Mouse (Mus musculus): Measurements from ENCODE around the gene Srr. TPM values are rescaled to one million over a fixed set of nuclear protein-coding genes. Genes with fewer than 3 reads are reported as not detected.

Gene Srr
- polyA plus RNA-seq, 1 experiment from 2014 or later = 11.9 TPM

- TF ChIP-seq CTCF (IDR thresholded peaks at IDR 0.05) (no peak), EP300 (IDR thresholded peaks at IDR 0.05) (no peak)
- Histone ChIP-seq H3K9ac (replicated peaks; ENCODE audit: low read depth) (no peak overlapping the region), H3K9me3 (ENCODE audit: low read length) (no peaks in the 10 kb centered on the region), H3K36me3 (ENCODE audit: insufficient read depth, low read length) (peaks cover 19% of the 10 kb centered on the region), H3K27me3 (replicated peaks; ENCODE audit: insufficient read depth, low read length) (no peaks in the 10 kb centered on the region), H3K27ac (ENCODE audit: low read length) (no peak overlapping the region), H3K4me2 (replicated peaks; ENCODE audit: low read depth, low read length) (no peak overlapping the region), H3K4me1 (ENCODE audit: insufficient read depth, low read depth, low read length) (no peaks in the 10 kb centered on the region), H3K4me3 (ENCODE audit: low read depth, low read length) (no peak overlapping the region)
- WGBS = 87% methylated on average over 4 of the region's 4 CpGs
- DNase-seq (ENCODE audit: low spot score) (no peak), ATAC-seq (no peak)
Observed at GRCm38 (mm10) chr11:74909978-74910377, 15.8 kb downstream of the Srr start.

GRCm38 (mm10) chr11:74908618-74909399 is 16.9 kb downstream of the Srr start:
- Histone ChIP-seq H3K4me3 (ENCODE audit: low read depth, low read length) (no peak overlapping the region), H3K4me1 (ENCODE audit: insufficient read depth, low read depth, low read length) (no peaks in the 10 kb centered on the region), H3K36me3 (ENCODE audit: insufficient read depth, low read length) (peaks cover 22% of the 10 kb centered on the region), H3K9ac (replicated peaks; ENCODE audit: low read depth) (no peak overlapping the region), H3K9me3 (ENCODE audit: low read length) (no peaks in the 10 kb centered on the region), H3K27ac (ENCODE audit: low read length) (no peak overlapping the region), H3K4me2 (replicated peaks; ENCODE audit: low read depth, low read length) (no peak overlapping the region), H3K27me3 (replicated peaks; ENCODE audit: insufficient read depth, low read length) (no peaks in the 10 kb centered on the region)
- DNase-seq (ENCODE audit: low spot score) = no peak
- 69% methylated on average over 12 of the region's 12 CpGs for WGBS
- TF ChIP-seq EP300 (IDR thresholded peaks at IDR 0.05) = no peak
- TF ChIP-seq CTCF (IDR thresholded peaks at IDR 0.05) = no peak
- no peak for ATAC-seq

DNA sequence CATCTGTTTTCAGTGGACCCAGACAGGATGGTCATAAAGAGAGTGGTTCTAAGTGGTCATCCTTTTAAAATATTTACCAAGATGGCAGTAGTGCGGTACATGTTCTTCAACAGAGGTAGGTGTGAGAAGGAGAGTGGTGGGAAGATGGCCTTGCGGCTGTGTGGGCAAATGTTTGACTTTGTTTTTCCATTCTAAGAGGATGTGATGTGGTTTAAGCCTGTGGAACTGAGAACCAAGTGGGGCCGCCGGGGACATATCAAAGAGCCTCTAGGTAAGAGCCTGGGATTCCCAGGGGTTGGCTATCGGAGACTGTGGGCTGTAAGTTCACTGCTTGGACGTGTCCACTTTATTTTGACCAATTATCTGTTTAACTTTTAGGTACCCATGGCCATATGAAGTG is 17.9 kb downstream of the Srr start:
- no peak overlapping the region for H3K27ac ChIP-seq (ENCODE audit: low read length)
- H3K36me3 ChIP-seq (ENCODE audit: insufficient read depth, low read length) = peaks cover 31% of the 10 kb centered on the region
- H3K4me2 ChIP-seq (replicated peaks; ENCODE audit: low read depth, low read length) = no peak overlapping the region
- H3K4me1 ChIP-seq (ENCODE audit: insufficient read depth, low read depth, low read length) = no peaks in the 10 kb centered on the region
- H3K27me3 ChIP-seq (replicated peaks; ENCODE audit: insufficient read depth, low read length) = no peaks in the 10 kb centered on the region
- no peak overlapping the region for H3K4me3 ChIP-seq (ENCODE audit: low read depth, low read length)
- 92% methylated on average over 6 of the region's 6 CpGs for WGBS
- H3K9me3 ChIP-seq (ENCODE audit: low read length) = no peaks in the 10 kb centered on the region
- ATAC-seq = no peak
- no peak for TF ChIP-seq EP300 (IDR thresholded peaks at IDR 0.05)
- no peak for TF ChIP-seq CTCF (IDR thresholded peaks at IDR 0.05)
- no peak overlapping the region for H3K9ac ChIP-seq (replicated peaks; ENCODE audit: low read depth)
- DNase-seq (ENCODE audit: low spot score) = no peak

DNA sequence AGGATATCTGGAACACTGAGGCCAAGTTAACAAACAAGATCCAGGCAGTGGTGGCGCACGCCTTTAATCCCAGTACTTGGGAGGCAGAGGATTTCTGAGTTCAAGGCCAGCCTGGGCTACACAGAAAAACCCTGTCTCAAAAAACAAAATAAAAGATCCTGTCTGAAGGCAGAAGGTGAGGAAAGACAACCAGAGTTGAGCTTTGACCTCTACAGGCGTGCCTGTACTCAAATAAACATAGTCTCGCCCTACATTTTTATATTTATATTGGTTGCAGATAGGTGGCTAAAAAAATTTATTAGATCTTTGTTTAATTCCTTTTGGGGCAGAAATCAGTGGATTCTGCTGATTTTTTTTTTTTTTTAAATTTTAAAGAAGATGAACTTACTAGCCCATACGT is 23.3 kb downstream of the Srr start:
- peaks cover 5% of the 10 kb centered on the region; the same call in 1 of the 2 replicates for H3K4me1 ChIP-seq (ENCODE audit: insufficient read depth, low read depth, low read length)
- no peaks in the 10 kb centered on the region for H3K27me3 ChIP-seq (replicated peaks; ENCODE audit: insufficient read depth, low read length)
- WGBS = 89% methylated on average over 5 of the region's 5 CpGs
- peaks cover 35% of the 10 kb centered on the region for H3K36me3 ChIP-seq (ENCODE audit: insufficient read depth, low read length)
- no peaks in the 10 kb centered on the region for H3K9me3 ChIP-seq (ENCODE audit: low read length)
- ATAC-seq (no peak), DNase-seq (ENCODE audit: low spot score) (no peak)
- no peak overlapping the region for H3K4me3 ChIP-seq (ENCODE audit: low read depth, low read length)
- H3K4me2 ChIP-seq (replicated peaks; ENCODE audit: low read depth, low read length) = no peak overlapping the region
- no peak overlapping the region for H3K9ac ChIP-seq (replicated peaks; ENCODE audit: low read depth)
- TF ChIP-seq EP300 (IDR thresholded peaks at IDR 0.05) (no peak), CTCF (IDR thresholded peaks at IDR 0.05) (no peak)
- H3K27ac ChIP-seq (ENCODE audit: low read length) = no peak overlapping the region

- Histone ChIP-seq H3K9me3 (ENCODE audit: low read length) (no peaks in the 10 kb centered on the region), H3K27ac (ENCODE audit: low read length) (0 out of 2 replicates have a peak overlapping the region, but pooled peaks have one; percentile 14), H3K4me3 (ENCODE audit: low read depth, low read length) (no peak overlapping the region), H3K36me3 (ENCODE audit: insufficient read depth, low read length) (peaks cover 26% of the 10 kb centered on the region), H3K27me3 (replicated peaks; ENCODE audit: insufficient read depth, low read length) (no peaks in the 10 kb centered on the region), H3K4me1 (ENCODE audit: insufficient read depth, low read depth, low read length) (peaks cover 5% of the 10 kb centered on the region; the same call in 1 of the 2 replicates), H3K9ac (replicated peaks; ENCODE audit: low read depth) (no peak overlapping the region), H3K4me2 (replicated peaks; ENCODE audit: low read depth, low read length) (no peak overlapping the region)
- ATAC-seq (no peak), DNase-seq (ENCODE audit: low spot score) (peak; percentile 23)
- no peak for TF ChIP-seq EP300 (IDR thresholded peaks at IDR 0.05)
- no peak for TF ChIP-seq CTCF (IDR thresholded peaks at IDR 0.05)
- 72% methylated on average over 6 of the region's 6 CpGs for WGBS
Observed at GRCm38 (mm10) chr11:74901555-74901954, 24.2 kb downstream of the Srr start.

- H3K9ac ChIP-seq (replicated peaks; ENCODE audit: low read depth) = peak overlapping the region; percentile 32
- H3K36me3 ChIP-seq (ENCODE audit: insufficient read depth, low read length) = 0 out of 2 replicates have a peak, but pooled peaks cover 10% of the 10 kb centered on the region
- H3K27ac ChIP-seq (ENCODE audit: low read length) = peak overlapping the region; percentile 66; the same call in 1 of the 2 replicates
- ATAC-seq (no peak), DNase-seq (ENCODE audit: low spot score) (no peak)
- H3K9me3 ChIP-seq (ENCODE audit: low read length) = no peaks in the 10 kb centered on the region
- H3K27me3 ChIP-seq (replicated peaks; ENCODE audit: insufficient read depth, low read length) = no peaks in the 10 kb centered on the region
- WGBS = 0% methylated on average over 7 of the region's 7 CpGs
- no peak for TF ChIP-seq CTCF (IDR thresholded peaks at IDR 0.05)
- TF ChIP-seq EP300 (IDR thresholded peaks at IDR 0.05) = no peak
- H3K4me3 ChIP-seq (ENCODE audit: low read depth, low read length) = peak overlapping the region; percentile 76
- H3K4me2 ChIP-seq (replicated peaks; ENCODE audit: low read depth, low read length) = peak overlapping the region; percentile 100
- peaks cover 5% of the 10 kb centered on the region; the same call in 1 of the 2 replicates for H3K4me1 ChIP-seq (ENCODE audit: insufficient read depth, low read depth, low read length)
Observed at GRCm38 (mm10) chr11:74898517-74898827, 27.3 kb downstream of the Srr start.

All from lung, postnatal 0 days (tissue).